Mouse (Mus musculus): ENCODE results near the gene Ssbp1.
A peak's percentile ranks its signal among the peaks of the same experiment; 100 is the strongest.

The Ssbp1 gene

GRCm38 (mm10) chr6:40454436-40455041 is 16.6 kb upstream of the Ssbp1 start:
- peak; percentile 55 for DNase-seq (ENCODE audit: low read depth, low spot score)

- DNase-seq (ENCODE audit: low read depth, low spot score): no peak
Measured at GRCm38 (mm10) chr6:40465710-40466109, 5.4 kb upstream of the Ssbp1 start.

- DNase-seq (ENCODE audit: low read depth, low spot score): peak; percentile 49
Measured at GRCm38 (mm10) chr6:40471720-40472010, 513 bp downstream of the Ssbp1 start.

GRCm38 (mm10) chr6:40476132-40476531 is 5.0 kb downstream of the Ssbp1 start:
- no peak for DNase-seq (ENCODE audit: low read depth, low spot score)

GRCm38 (mm10) chr6:40479705-40480104 is 8.6 kb downstream of the Ssbp1 start:
- peak; percentile 80 for DNase-seq (ENCODE audit: low read depth, low spot score)

GRCm38 (mm10) chr6:40482318-40482717 is 11.2 kb downstream of the Ssbp1 start:
- no peak for DNase-seq (ENCODE audit: low read depth, low spot score)

- no peak for DNase-seq (ENCODE audit: low read depth, low spot score)
Measured at GRCm38 (mm10) chr6:40490933-40491332, 19.8 kb downstream of the Ssbp1 start, which contains the start of gene Tas2r137. Gene Tas2r137, plus strand, starts transcription at chr6:40491233.

GRCm38 (mm10) chr6:40493229-40493628 is 22.1 kb downstream of the Ssbp1 start, which contains the start of gene Tas2r108:
Gene Tas2r108, plus strand, starts transcription at chr6:40493529.
- no peak for DNase-seq (ENCODE audit: low read depth, low spot score)

- DNase-seq (ENCODE audit: low read depth, low spot score): no peak
Measured at GRCm38 (mm10) chr6:40519408-40519807, 48.3 kb downstream of the Ssbp1 start, which contains the start of gene Prss37. Gene Prss37, minus strand, starts transcription at chr6:40519508.

Data from 3T3-L1 (cell line).